Mouse (Mus musculus): ENCODE measurements around the gene Slc2a10. TPM values are rescaled to one million over a fixed set of nuclear protein-coding genes. Genes with fewer than 3 reads are reported as not detected.
A peak's percentile ranks its signal among the peaks of the same experiment; 100 is the strongest.

Gene Slc2a10
- polyA plus RNA-seq, 1 experiment = 0.05 TPM

GRCm38 (mm10) chr2:165492648-165493553 is 10.7 kb upstream of the Slc2a10 start, which contains the start of gene Trp53rka:
Gene Trp53rka (minus strand): TSS chr2:165493324.
- H3ac ChIP-seq (ENCODE audit: control insufficient read depth, insufficient read length) = peak within 1 kb of the TSS; percentile 29
- peak within 1 kb of the TSS; percentile 67 for H3K4me3 ChIP-seq
- H3K36me3 ChIP-seq (ENCODE audit: control insufficient read depth, insufficient read depth) = peaks cover 3% of the 10 kb centered on the region
- TF ChIP-seq POLR2AphosphoS2 (IDR thresholded peaks at IDR 0.05; ENCODE audit: insufficient read length, low read depth) (peak; percentile 79), POLR2A (IDR thresholded peaks at IDR 0.05; ENCODE audit: insufficient read length, low read depth) (peak; percentile 77), MAX (IDR thresholded peaks at IDR 0.05; ENCODE audit: low read depth) (no peak)
- H3K79me2 ChIP-seq (ENCODE audit: control insufficient read depth, insufficient read depth) = peaks cover 7% of the 10 kb centered on the region
- H3K27me3 ChIP-seq (ENCODE audit: control insufficient read depth, insufficient read depth, insufficient read length) = no peaks in the 10 kb centered on the region
- H3K4me2 ChIP-seq (ENCODE audit: low read depth) = peak within 1 kb of the TSS; percentile 98

GRCm38 (mm10) chr2:165493587-165494210 is 9.9 kb upstream of the Slc2a10 start:
- Histone ChIP-seq H3K27me3 (ENCODE audit: control insufficient read depth, insufficient read depth, insufficient read length) (no peaks in the 10 kb centered on the region), H3K79me2 (ENCODE audit: control insufficient read depth, insufficient read depth) (peaks cover 7% of the 10 kb centered on the region), H3K4me3 (peak overlapping the region; percentile 67), H3ac (ENCODE audit: control insufficient read depth, insufficient read length) (peak overlapping the region; percentile 29), H3K4me2 (ENCODE audit: low read depth) (peak overlapping the region; percentile 84), H3K36me3 (ENCODE audit: control insufficient read depth, insufficient read depth) (peaks cover 3% of the 10 kb centered on the region)
- TF ChIP-seq SRF (IDR thresholded peaks at IDR 0.05; ENCODE audit: control insufficient read depth, insufficient read length, low read depth) (no peak), CEBPB (IDR thresholded peaks at IDR 0.05; ENCODE audit: insufficient read depth, poor library complexity, severe bottlenecking) (no peak), POLR2A (IDR thresholded peaks at IDR 0.05; ENCODE audit: insufficient read length, low read depth) (no peak), USF1 (IDR thresholded peaks at IDR 0.05; ENCODE audit: low read depth) (no peak), MYOG (IDR thresholded peaks at IDR 0.05; ENCODE audit: control insufficient read depth in 1 of 3, insufficient read depth in 1 of 3, insufficient read length in 2 of 3, low read depth in 2 of 3) (no peak), MAX (IDR thresholded peaks at IDR 0.05; ENCODE audit: low read depth) (no peak)

GRCm38 (mm10) chr2:165494495-165494894 is 9.1 kb upstream of the Slc2a10 start:
- TF ChIP-seq POLR2A (IDR thresholded peaks at IDR 0.05; ENCODE audit: insufficient read length, low read depth) (no peak), MAX (IDR thresholded peaks at IDR 0.05; ENCODE audit: low read depth) (no peak), USF1 (IDR thresholded peaks at IDR 0.05; ENCODE audit: low read depth) (no peak), E2F4 (IDR thresholded peaks at IDR 0.05; ENCODE audit: insufficient read depth) (no peak), POLR2AphosphoS2 (IDR thresholded peaks at IDR 0.05; ENCODE audit: insufficient read length, low read depth) (no peak), REST (IDR thresholded peaks at IDR 0.05; ENCODE audit: insufficient read depth, insufficient read length) (no peak), CEBPB (IDR thresholded peaks at IDR 0.05; ENCODE audit: insufficient read depth, poor library complexity, severe bottlenecking) (no peak), MYOG (IDR thresholded peaks at IDR 0.05; ENCODE audit: control insufficient read depth in 1 of 3, insufficient read depth in 1 of 3, insufficient read length in 2 of 3, low read depth in 2 of 3) (no peak), TCF3 (IDR thresholded peaks at IDR 0.05; ENCODE audit: insufficient read length, low read depth) (no peak), MYOD1 (IDR thresholded peaks at IDR 0.05; ENCODE audit: control insufficient read depth in 1 of 3, insufficient read length in 2 of 3, low read depth in 2 of 3) (no peak), SRF (IDR thresholded peaks at IDR 0.05; ENCODE audit: control insufficient read depth, insufficient read length, low read depth) (no peak), TCF12 (IDR thresholded peaks at IDR 0.05; ENCODE audit: insufficient read depth, poor library complexity, severe bottlenecking) (no peak)
- Histone ChIP-seq H3K27me3 (ENCODE audit: control insufficient read depth, insufficient read depth, insufficient read length) (no peaks in the 10 kb centered on the region), H3K4me2 (ENCODE audit: low read depth) (no peak overlapping the region), H3K36me3 (ENCODE audit: control insufficient read depth, insufficient read depth) (peaks cover 3% of the 10 kb centered on the region), H3K79me2 (ENCODE audit: control insufficient read depth, insufficient read depth) (peaks cover 7% of the 10 kb centered on the region), H3ac (ENCODE audit: control insufficient read depth, insufficient read length) (no peak overlapping the region), H3K4me3 (peak overlapping the region; percentile 67)

GRCm38 (mm10) chr2:165496251-165496650 is 7.3 kb upstream of the Slc2a10 start:
- Histone ChIP-seq H3K79me2 (ENCODE audit: control insufficient read depth, insufficient read depth) (peaks cover 7% of the 10 kb centered on the region), H3K36me3 (ENCODE audit: control insufficient read depth, insufficient read depth) (no peaks in the 10 kb centered on the region), H3ac (ENCODE audit: control insufficient read depth, insufficient read length) (no peak overlapping the region), H3K27me3 (ENCODE audit: control insufficient read depth, insufficient read depth, insufficient read length) (peaks cover 6% of the 10 kb centered on the region), H3K4me2 (ENCODE audit: low read depth) (no peak overlapping the region), H3K4me3 (no peak overlapping the region)
- TF ChIP-seq MYOD1 (IDR thresholded peaks at IDR 0.05; ENCODE audit: control insufficient read depth in 1 of 3, insufficient read length in 2 of 3, low read depth in 2 of 3) (peak in 1 of 3 experiments; percentile 68), TCF12 (IDR thresholded peaks at IDR 0.05; ENCODE audit: insufficient read depth, poor library complexity, severe bottlenecking) (no peak), MYOG (IDR thresholded peaks at IDR 0.05; ENCODE audit: control insufficient read depth in 1 of 3, insufficient read depth in 1 of 3, insufficient read length in 2 of 3, low read depth in 2 of 3) (peak in 1 of 3 experiments; percentile 57)

GRCm38 (mm10) chr2:165497706-165498275 is 5.8 kb upstream of the Slc2a10 start:
- no peak for TF ChIP-seq POLR2AphosphoS2 (IDR thresholded peaks at IDR 0.05; ENCODE audit: insufficient read length, low read depth)
- no peak for TF ChIP-seq CEBPB (IDR thresholded peaks at IDR 0.05; ENCODE audit: insufficient read depth, poor library complexity, severe bottlenecking)
- TF ChIP-seq REST (IDR thresholded peaks at IDR 0.05; ENCODE audit: insufficient read depth, insufficient read length) = no peak
- no peak for TF ChIP-seq USF1 (IDR thresholded peaks at IDR 0.05; ENCODE audit: low read depth)
- no peak for TF ChIP-seq TCF12 (IDR thresholded peaks at IDR 0.05; ENCODE audit: insufficient read depth, poor library complexity, severe bottlenecking)
- TF ChIP-seq SRF (IDR thresholded peaks at IDR 0.05; ENCODE audit: control insufficient read depth, insufficient read length, low read depth) = no peak
- Histone ChIP-seq H3K27me3 (ENCODE audit: control insufficient read depth, insufficient read depth, insufficient read length) (peaks cover 6% of the 10 kb centered on the region), H3K4me3 (no peak overlapping the region), H3K36me3 (ENCODE audit: control insufficient read depth, insufficient read depth) (no peaks in the 10 kb centered on the region), H3K4me2 (ENCODE audit: low read depth) (no peak overlapping the region), H3ac (ENCODE audit: control insufficient read depth, insufficient read length) (no peak overlapping the region), H3K79me2 (ENCODE audit: control insufficient read depth, insufficient read depth) (no peaks in the 10 kb centered on the region)

Data from myocyte (in vitro differentiated cells).